Mouse (Mus musculus) testis, adult 2 months (tissue): ENCODE measurements at regions not wholly inside any gene's neighbourhood (a gene's known extent, or its start where the extent isn't known, plus 50 kb on each side); places are given as distances from the start of the nearest gene placed in this dataset.

Experiments
- H3K27ac ChIP-seq: fragments of 200-500 bp; 2 replicates; pipeline ENCODE4 v1.5.1; 2012; ENCODE audit warnings: low read depth, low read length; ENCODE audit not compliant: control insufficient read depth, insufficient read depth
- H3K27me3 ChIP-seq: fragments of 200-500 bp; 2 replicates; pipeline ENCODE4 v1.6.1; 2012; ENCODE audit warnings: mild to moderate bottlenecking, low read length, moderate library complexity; ENCODE audit not compliant: control insufficient read depth, insufficient read depth
- H3K36me3 ChIP-seq: fragments of 200-500 bp; 2 replicates; pipeline ENCODE4 v1.6.1; 2012; ENCODE audit warnings: mild to moderate bottlenecking, low read length; ENCODE audit not compliant: control insufficient read depth, insufficient read depth
- H3K4me1 ChIP-seq: fragments of 200-500 bp; 2 replicates; pipeline ENCODE4 v1.6.1; 2012; ENCODE audit warnings: low read length; ENCODE audit not compliant: control insufficient read depth, insufficient read depth
- H3K4me3 ChIP-seq: fragments of 200-500 bp; 2 replicates; pipeline ENCODE4 v1.5.1; 2012; ENCODE audit warnings: low read depth, mild to moderate bottlenecking, low read length, moderate library complexity, mixed read lengths; ENCODE audit not compliant: control insufficient read depth
- CTCF ChIP-seq: fragments of 200-500 bp; IDR thresholded peaks from 2 replicates; pipeline ENCODE4 v1.5.1; 2012; ENCODE audit warnings: low read depth, mild to moderate bottlenecking, inconsistent platforms, low read length, moderate library complexity; ENCODE audit not compliant: control insufficient read depth, insufficient read depth, insufficient replicate concordance
- POLR2A ChIP-seq: fragments of 200-500 bp; IDR thresholded peaks from 2 replicates; pipeline ENCODE4 v1.6.1; 2012; ENCODE audit warnings: low read depth, mild to moderate bottlenecking, inconsistent platforms, low read length, moderate library complexity; ENCODE audit not compliant: control insufficient read depth

GRCm38 (mm10) chr13:119045112-119045511 lies 375.5 kb downstream of the Fgf10 start:
- Histone ChIP-seq H3K4me1 (no peaks in the 10 kb centered on the region), H3K27ac (no peak overlapping the region), H3K27me3 (no peaks in the 10 kb centered on the region), H3K4me3 (no peak overlapping the region), H3K36me3 (no peaks in the 10 kb centered on the region)
- no peak for TF ChIP-seq POLR2A
- no peak for TF ChIP-seq CTCF

GRCm38 (mm10) chr13:119068745-119069580 lies 359.4 kb upstream of the Paip1 start:
- TF ChIP-seq POLR2A (no peak), CTCF (no peak)
- Histone ChIP-seq H3K27ac (no peak overlapping the region), H3K27me3 (no peaks in the 10 kb centered on the region), H3K4me3 (no peak overlapping the region), H3K36me3 (no peaks in the 10 kb centered on the region), H3K4me1 (no peaks in the 10 kb centered on the region)

- no peaks in the 10 kb centered on the region for H3K27me3 ChIP-seq
- no peak overlapping the region for H3K27ac ChIP-seq
- no peaks in the 10 kb centered on the region for H3K4me1 ChIP-seq
- no peak overlapping the region for H3K4me3 ChIP-seq
- TF ChIP-seq CTCF (no peak), POLR2A (no peak)
- H3K36me3 ChIP-seq: no peaks in the 10 kb centered on the region
These were observed 358.8 kb upstream of the Paip1 start for GRCm38 (mm10) chr13:119069581-119069936.

- no peaks in the 10 kb centered on the region for H3K27me3 ChIP-seq
- H3K4me1 ChIP-seq: peaks cover 2% of the 10 kb centered on the region; the same call in 1 of the 2 replicates
- no peaks in the 10 kb centered on the region for H3K36me3 ChIP-seq
- no peak overlapping the region for H3K27ac ChIP-seq
- H3K4me3 ChIP-seq: no peak overlapping the region
- TF ChIP-seq POLR2A (no peak), CTCF (no peak)
These were observed 349.2 kb upstream of the Paip1 start for GRCm38 (mm10) chr13:119079243-119079642.

- H3K4me1 ChIP-seq: peaks cover under 1% of the 10 kb centered on the region; the same call in 1 of the 2 replicates
- no peak overlapping the region for H3K27ac ChIP-seq
- no peak for TF ChIP-seq CTCF
- no peak for TF ChIP-seq POLR2A
- no peaks in the 10 kb centered on the region for H3K27me3 ChIP-seq
- no peak overlapping the region for H3K4me3 ChIP-seq
- H3K36me3 ChIP-seq: no peaks in the 10 kb centered on the region
These were observed 346.7 kb upstream of the Paip1 start for GRCm38 (mm10) chr13:119081691-119082090.

- no peaks in the 10 kb centered on the region for H3K36me3 ChIP-seq
- no peak for TF ChIP-seq POLR2A
- no peaks in the 10 kb centered on the region for H3K27me3 ChIP-seq
- no peaks in the 10 kb centered on the region for H3K4me1 ChIP-seq
- H3K4me3 ChIP-seq: no peak overlapping the region
- no peak overlapping the region for H3K27ac ChIP-seq
These were observed 310.5 kb upstream of the Paip1 start for GRCm38 (mm10) chr13:119117906-119118305.

- TF ChIP-seq CTCF (no peak), POLR2A (no peak)
- no peak overlapping the region for H3K27ac ChIP-seq
- H3K4me1 ChIP-seq: no peaks in the 10 kb centered on the region
- no peak overlapping the region for H3K4me3 ChIP-seq
- no peaks in the 10 kb centered on the region for H3K36me3 ChIP-seq
- no peaks in the 10 kb centered on the region for H3K27me3 ChIP-seq
These were observed 310.0 kb upstream of the Paip1 start for GRCm38 (mm10) chr13:119118382-119118781.

- H3K36me3 ChIP-seq: no peaks in the 10 kb centered on the region
- no peak overlapping the region for H3K27ac ChIP-seq
- H3K4me1 ChIP-seq: no peaks in the 10 kb centered on the region
- no peak overlapping the region for H3K4me3 ChIP-seq
- TF ChIP-seq POLR2A (no peak), CTCF (no peak)
- no peaks in the 10 kb centered on the region for H3K27me3 ChIP-seq
These were observed 288.0 kb upstream of the Paip1 start for GRCm38 (mm10) chr13:119140436-119140835.
